Mouse (Mus musculus) forelimb bud, embryonic 11.5 days (tissue): ENCODE results near the gene Trpm5.

Experiments
- DNase-seq: peaks from one replicate; pipeline ENCODE4 v3.0.0-alpha.2; 2012; ENCODE audit warnings: low read depth, low spot score

The Trpm5 gene

GRCm38 (mm10) chr7:143058221-143058697 lies 36.2 kb downstream of the Trpm5 start:
- no peak for DNase-seq

DNA sequence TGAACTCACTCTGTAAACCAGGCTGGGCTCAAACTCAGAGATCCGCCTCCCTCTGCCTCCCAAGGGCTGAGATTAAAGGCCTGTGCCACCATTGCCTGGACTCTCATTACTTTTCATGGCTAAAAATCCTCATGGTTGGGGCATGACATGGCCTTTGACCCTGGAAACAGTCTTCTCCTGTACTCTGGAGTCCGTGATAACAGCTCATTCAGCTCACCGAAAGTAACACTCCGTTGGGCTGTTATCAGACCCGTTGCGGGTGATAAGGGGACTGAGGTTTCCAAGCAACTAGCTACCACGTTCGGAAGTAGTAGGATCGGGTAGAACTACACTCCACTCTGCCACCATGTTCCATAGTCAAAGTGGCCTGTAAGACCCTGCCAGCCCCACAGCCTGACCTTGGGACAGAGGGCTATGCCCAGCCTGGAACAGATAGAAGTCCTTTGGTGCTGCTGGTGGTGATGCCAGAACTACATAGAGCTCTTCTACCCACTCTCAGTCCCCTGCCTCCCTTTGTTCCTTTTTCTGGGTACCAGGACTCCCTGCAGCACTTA lies 36.7 kb downstream of the Trpm5 start:
- DNase-seq: no peak

- DNase-seq: no peak
Observed at GRCm38 (mm10) chr7:143057023-143057422, 37.4 kb downstream of the Trpm5 start.

GRCm38 (mm10) chr7:143055499-143056186 lies 38.8 kb downstream of the Trpm5 start:
- no peak for DNase-seq

DNA sequence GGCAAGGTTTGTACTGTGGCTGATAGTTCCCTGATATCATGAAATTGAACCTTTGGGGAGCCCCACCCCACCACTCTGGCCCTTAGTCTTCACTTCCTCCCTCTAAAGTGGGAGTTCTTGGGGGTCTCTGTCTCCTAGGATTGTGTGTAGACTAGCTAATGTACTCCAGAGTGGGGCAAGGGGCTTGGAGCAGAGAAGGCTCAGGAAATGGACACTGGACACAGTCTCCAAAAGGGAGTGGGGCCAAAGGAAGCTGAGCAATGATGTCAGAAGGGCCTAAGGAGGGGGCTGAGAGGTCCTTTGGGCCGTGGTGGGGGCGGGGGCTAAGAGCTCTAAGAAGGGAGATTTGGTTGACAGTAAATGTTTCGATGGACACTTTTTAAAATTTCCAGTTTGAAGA lies 39.4 kb downstream of the Trpm5 start:
- DNase-seq: no peak

DNA sequence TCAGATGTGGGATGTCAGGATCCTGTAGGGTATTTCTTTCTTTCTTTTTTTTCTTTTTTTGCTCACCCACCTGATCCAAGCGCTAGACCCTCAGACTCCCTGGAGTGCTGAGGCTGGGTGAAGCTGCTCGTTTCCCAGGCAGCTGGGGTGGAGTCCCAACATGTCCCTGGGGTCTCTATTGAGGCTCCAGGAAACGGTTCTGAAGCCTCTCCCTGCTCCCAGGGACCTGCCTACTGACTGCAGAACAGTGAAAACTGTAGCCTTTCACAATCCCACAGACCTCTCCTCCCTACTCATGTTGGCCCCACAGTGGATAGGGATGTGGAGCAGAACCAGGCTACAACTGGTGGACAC lies 39.9 kb downstream of the Trpm5 start:
- no peak for DNase-seq

DNA sequence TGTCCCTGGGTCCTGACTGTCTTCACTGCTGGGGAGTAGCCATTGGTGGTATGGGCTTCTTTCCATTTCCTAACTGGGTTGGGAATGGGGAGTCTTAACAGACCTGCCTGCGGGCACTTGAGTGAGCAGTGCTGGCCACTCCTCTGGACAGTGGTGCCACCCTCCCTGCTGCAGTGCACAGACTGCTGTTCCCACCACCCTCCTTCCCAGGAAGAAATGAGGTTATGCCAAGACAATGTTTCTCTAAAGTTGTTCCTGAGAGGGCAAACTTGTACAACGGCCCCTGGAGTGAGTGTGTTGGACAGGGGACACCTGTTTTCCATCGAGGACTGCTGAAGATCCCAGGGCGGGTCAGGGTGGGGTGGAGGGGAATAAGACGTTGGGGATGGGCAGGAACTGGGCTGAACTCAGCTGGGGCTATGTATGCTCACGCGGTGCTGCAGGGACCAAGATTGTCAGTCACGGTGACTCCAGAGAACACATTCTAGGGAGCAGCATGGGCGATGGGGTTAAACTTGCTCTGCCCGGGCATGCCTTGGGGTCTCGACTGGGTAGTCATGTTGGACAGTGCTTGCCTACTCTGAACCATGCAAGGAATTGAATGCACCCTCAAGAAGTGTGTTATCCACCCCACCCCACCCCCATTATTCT lies 40.4 kb downstream of the Trpm5 start:
- DNase-seq: no peak

GRCm38 (mm10) chr7:143053008-143053899 lies 41.2 kb downstream of the Trpm5 start:
- no peak for DNase-seq

DNA sequence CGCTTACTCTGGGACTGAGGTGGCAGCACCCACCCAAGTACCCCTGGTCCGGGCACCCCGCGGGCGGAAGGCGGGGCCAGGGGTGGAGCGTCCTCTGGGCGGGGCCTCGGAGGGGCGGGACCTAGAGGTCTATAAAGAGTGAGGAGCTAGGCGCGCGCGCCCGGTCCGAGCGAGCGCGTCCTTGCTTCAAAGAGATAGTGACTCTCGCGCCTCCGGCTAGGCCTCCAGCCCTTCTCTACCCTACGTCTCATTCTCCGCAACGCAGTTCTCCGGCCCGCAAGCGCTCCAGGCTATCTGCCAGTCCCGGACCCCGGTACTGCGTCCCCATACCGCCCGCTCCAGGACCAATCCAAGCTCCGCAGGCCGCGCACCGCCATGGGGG lies 41.8 kb downstream of the Trpm5 start, which contains the start of gene Cd81:
TSS of gene Cd81 (plus strand) at position 114 of the 382 bp plus-strand sequence.
- peak; percentile 61 for DNase-seq

DNA sequence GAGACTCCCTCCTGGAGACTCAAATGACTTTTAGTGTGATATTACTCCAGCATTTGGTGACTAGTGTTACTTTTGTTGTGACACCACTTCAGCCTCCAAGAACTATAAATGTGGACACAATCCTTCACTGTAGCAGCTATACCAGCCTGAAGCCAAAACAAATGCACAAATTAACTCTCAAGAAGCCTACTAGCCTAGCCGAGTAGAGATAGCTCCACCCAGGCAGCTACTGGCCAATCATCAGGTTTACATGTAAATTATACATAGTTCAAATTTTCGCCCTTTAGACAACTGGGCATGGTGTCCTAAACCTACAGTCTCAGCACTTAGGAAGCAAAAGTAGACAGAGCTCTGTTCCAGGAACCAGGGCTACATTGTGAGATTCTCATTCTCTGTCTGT lies 43.1 kb downstream of the Trpm5 start:
- no peak for DNase-seq

DNA sequence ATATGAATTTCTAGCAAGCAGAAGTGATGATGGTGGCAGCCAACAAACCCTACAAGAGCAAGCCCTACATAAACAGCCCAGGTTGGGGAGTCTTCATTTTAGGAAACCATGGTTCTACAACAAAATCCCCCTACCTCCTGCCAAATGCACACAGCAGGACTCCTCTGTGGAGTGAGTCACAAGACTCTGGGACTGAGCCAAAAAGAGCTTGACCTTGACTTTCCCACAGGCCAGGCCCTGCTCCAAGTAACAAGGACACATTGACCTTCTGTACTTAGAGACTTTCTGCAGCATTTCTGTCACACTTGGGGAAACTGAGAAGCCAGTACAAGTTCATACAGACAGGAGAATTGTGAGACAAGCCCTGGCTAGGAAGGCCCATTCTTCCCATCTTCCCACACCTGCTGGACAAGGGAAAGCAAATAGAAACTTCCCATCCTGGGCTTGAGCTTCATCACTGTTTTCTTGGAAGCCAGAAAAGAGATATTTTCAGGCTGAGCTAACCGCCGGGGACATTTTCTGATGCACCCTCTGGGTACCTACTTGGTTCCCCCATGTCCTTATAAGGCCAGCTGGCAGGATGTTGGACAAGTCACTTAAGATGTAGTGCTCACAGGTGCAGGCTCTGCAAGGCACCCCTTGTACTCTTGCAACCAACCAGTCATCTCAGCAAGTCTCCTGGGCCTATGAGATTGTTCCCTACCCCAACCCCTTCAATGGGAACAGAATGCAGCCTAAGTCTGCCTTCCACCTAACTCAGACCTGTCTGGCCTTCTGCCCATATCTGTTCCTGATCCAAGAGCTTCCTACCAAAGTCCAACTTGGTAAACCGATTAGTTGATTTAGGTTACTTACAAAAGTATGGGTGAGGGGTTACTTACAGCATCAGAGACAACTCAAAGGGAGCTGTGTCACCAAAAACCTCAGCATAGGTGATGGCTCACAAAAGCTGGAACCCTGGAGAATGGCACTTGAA lies 44.3 kb downstream of the Trpm5 start:
- no peak for DNase-seq

DNA sequence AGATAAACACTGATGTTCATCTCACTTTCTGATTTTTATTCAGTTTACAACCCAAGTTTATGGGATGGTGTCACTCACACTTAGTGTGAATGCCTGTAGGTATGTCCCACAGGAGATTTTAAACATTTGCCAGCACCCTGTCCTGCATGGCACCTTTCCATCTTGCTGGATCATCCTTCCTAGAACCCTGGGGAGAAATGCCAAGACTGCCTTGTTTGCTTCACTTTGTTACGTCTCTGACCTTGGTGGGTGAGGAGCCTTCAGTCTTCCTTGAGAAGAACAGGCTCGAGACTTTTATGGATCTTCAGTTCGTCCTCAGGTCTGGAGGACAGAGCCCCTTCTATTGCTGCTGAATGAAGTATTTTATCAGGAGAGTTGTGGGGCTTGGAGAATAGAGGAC lies 45.1 kb downstream of the Trpm5 start:
- no peak for DNase-seq

- DNase-seq: no peak
Observed at GRCm38 (mm10) chr7:143046358-143046757, 48.1 kb downstream of the Trpm5 start.

- no peak for DNase-seq
Observed at GRCm38 (mm10) chr7:143044826-143045206, 49.6 kb downstream of the Trpm5 start.

DNA sequence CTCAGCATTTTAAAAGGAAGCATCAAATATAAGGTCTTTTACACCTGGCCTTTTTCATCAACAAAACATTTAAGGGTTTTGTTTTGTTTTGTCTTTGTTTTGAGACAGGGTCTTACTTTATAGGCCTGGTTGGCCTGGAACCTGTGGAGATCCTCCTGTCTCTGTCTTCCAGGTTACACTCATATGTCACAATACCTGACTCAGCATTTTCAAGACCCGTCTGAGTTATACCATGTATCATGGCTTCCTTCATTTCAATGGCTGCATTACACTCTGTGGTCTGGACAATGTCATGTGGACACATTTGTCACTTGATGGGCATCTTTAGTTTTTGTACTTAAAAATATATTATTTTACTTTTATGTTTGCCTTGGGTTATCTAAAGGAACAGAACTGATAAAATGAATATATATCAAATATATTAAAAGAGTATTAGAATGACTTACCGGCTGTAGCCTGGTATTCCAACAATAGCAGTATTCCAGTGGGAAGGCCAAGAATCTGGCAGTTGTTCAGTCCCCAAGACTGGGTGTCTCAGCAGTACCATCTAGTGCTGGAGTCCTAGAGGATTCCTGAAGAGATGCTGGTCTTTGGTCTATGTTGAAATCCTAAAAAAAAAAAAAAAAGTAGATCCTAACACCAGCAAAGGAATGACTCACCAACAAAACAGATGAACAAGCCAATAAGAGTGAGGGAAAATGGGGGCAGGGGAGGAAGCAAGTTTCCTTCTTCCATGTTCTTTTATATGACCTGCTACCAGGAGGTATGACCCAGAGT lies 50.2 kb downstream of the Trpm5 start:
- DNase-seq: no peak

DNA sequence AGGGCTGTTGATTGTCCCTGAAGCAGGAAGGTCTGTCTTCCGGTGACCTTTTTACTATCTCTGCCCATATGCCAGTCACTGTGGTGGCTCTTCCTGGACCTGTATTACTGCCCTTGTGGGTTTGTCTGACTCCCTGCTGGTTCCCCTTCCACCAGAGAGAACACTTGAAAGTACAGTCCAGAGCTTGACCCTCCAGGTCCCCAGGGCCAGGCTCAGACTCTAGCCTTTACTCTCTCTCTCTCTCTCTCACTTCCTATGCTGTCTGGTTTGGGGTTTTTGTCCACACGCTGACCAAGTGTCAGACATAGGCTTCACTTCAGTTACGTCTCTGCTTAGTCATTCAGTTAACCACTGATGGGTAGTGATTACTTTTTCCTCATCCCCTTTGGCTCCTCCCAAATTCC lies 51.5 kb downstream of the Trpm5 start:
- no peak for DNase-seq

GRCm38 (mm10) chr7:143042089-143042488 lies 52.4 kb downstream of the Trpm5 start:
- DNase-seq: no peak

- no peak for DNase-seq
Observed at GRCm38 (mm10) chr7:143041138-143041822, 53.2 kb downstream of the Trpm5 start.

DNA sequence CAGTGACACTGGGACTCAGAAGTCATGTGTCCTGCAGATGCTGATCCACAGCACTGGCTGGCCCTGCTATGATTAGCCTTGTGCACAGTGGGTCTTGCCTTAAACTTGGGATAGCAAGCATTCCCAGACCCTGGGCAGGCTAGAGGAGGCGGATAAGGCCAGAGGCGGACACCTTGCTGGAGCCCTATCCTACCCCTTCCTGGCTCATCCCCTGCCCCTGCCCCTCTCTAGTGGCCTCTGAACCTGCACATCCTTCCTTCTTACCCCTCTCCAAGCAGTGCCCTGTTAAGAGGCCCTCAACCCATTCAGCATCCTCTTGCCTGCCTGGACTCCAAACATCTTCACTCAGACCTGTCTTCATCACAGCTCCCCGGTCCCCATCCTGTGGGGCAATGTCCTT lies 53.9 kb downstream of the Trpm5 start:
- DNase-seq: no peak
